Mouse (Mus musculus) hindbrain, postnatal 0 days (tissue): ENCODE results near the gene Abhd16a. TPM values are rescaled to one million over a fixed set of nuclear protein-coding genes. Genes with fewer than 3 reads are reported as not detected.

Source experiments
- ATAC-seq: fragments of 200-750 bp; cut with Nextera tagmentation; 2 replicates; pipeline ENCODE4 v1.8.0; 2017; ENCODE audit warnings: mild to moderate bottlenecking, moderate TSS enrichment, moderate library complexity
- DNase-seq: peaks from one replicate; pipeline ENCODE4 v3.0.0-alpha.2; 2015; ENCODE audit warnings: low spot score
- H3K27ac ChIP-seq: fragments of 300-500 bp; sonication (generic); 2 replicates; pipeline ENCODE4 v1.5.1; 2014; ENCODE audit warnings: mild to moderate bottlenecking
- H3K27me3 ChIP-seq: fragments of 300-500 bp; sonication (generic); 2 replicates; pipeline ENCODE4 v1.6.1; 2014; ENCODE audit warnings: low read length, mixed read lengths; ENCODE audit not compliant: insufficient read depth
- H3K36me3 ChIP-seq: fragments of 300-500 bp; sonication (generic); 2 replicates; pipeline ENCODE4 v1.6.1; 2014; ENCODE audit warnings: low read length, mixed read lengths; ENCODE audit not compliant: insufficient read depth
- H3K4me1 ChIP-seq: fragments of 300-500 bp; sonication (generic); 2 replicates; pipeline ENCODE4 v1.6.1; 2014; ENCODE audit warnings: antibody characterized with exemption, low read length, mixed read lengths; ENCODE audit not compliant: insufficient read depth
- H3K4me2 ChIP-seq: fragments of 300-500 bp; sonication (generic); 2 replicates; pipeline ENCODE4 v1.6.1; 2014; ENCODE audit warnings: low read depth, mild to moderate bottlenecking, low read length, moderate library complexity, mixed read lengths
- H3K4me3 ChIP-seq: fragments of 300-500 bp; sonication (generic); 2 replicates; pipeline ENCODE4 v1.5.1; 2014; ENCODE audit warnings: low read length
- H3K9ac ChIP-seq: fragments of 300-500 bp; sonication (generic); replicated peaks from 2 replicates; pipeline ENCODE4 v1.6.1; 2014; ENCODE audit warnings: mild to moderate bottlenecking, low read length, moderate library complexity, mixed read lengths
- H3K9me3 ChIP-seq: fragments of 300-500 bp; sonication (generic); 2 replicates; pipeline ENCODE4 v1.6.1; 2016; ENCODE audit warnings: low read length, mixed read lengths
- CTCF ChIP-seq: IDR thresholded peaks from 2 replicates; pipeline ENCODE4 v1.5.1; 2016; ENCODE audit warnings: antibody characterized with exemption, control low read depth, low read depth
- WGBS: fragments of 180-500 bp; shearing (Covaris S2); extraction: QIAGEN DNeasy Blood & Tissue Kit; methylation state at CpG from one replicate; pipeline ENCODE4 v1.1.7; 2014; 5-methylcytosine and 5-hydroxymethylcytosine counted together
- polyA plus RNA-seq: library from polyadenylated mRNA; unstranded; fragments of >200 nt; fragmentation: Nextera tagmentation; extraction: Ambion mirVana; gene quantifications from 2 replicates; pipeline ENCODE4 v1.2.1, GENCODE M21; 2015
- total RNA-seq: library from RNA; depleted of rRNA; stranded (reverse); fragments of >200 nt; gene quantifications from 2 replicates; pipeline ENCODE4 v1.2.3, GENCODE M21; 2014

The Abhd16a gene
- total and polyA plus RNA-seq, 2 experiments from 2014 or later, result 121 to 158 TPM

DNA sequence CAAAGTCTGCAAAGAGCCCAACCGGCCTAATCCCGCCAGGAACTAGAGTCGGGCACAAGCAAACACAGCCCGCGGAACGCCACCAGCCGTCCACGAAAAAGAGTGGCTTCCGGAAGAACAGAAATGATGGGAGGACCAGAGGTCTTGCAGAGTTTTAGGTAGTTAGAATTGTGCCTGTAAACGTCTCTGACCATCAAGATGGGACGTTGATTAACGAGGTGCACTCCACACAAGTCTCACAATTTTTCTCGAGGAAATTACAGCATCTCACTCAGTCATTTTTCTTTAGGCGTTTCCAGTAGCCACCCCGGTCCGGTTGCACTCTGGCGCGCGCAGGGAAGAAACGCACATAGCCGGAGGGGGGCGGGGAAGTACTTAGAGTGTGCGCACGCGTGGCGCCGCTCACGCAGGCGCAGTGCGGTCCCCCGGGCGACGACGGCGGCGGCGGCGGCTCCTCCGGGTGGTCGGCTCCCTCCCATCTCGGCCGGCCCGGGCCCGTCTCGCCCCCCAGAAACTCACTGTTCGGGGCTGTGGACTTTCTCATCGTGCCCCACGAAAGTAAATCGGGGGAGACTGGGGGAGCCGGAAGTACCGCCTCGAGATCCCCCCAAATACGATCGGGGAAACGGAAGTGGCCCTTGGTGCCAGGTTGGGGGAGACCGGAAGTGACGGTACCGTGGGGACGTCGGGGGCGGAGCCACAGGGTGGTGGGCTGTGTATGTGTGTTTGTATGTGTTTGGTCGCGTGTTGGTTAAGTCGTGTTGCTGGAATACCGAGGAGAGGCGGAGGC is 45.9 kb downstream of the Abhd16a start, which contains the start of gene Bag6:
Bag6 (plus strand) TSS at position 378 of the 790 bp plus-strand sequence.
- Histone ChIP-seq H3K4me2 (peak within 1 kb of the TSS; percentile 79), H3K4me3 (peak within 1 kb of the TSS; percentile 71), H3K9ac (peak within 1 kb of the TSS; percentile 65), H3K36me3 (peaks cover 9% of the 10 kb centered on the region; the same call in 1 of the 2 replicates), H3K4me1 (peaks cover 7% of the 10 kb centered on the region), H3K9me3 (no peaks in the 10 kb centered on the region), H3K27me3 (no peaks in the 10 kb centered on the region), H3K27ac (peak within 1 kb of the TSS; percentile 96)
- WGBS, result under 1% methylated on average over 66 of the region's 66 CpGs
- peak; percentile 95 for ATAC-seq
- peak; percentile 98 for DNase-seq
- no peak; the same call in 1 of the 2 replicates for TF ChIP-seq CTCF

DNA sequence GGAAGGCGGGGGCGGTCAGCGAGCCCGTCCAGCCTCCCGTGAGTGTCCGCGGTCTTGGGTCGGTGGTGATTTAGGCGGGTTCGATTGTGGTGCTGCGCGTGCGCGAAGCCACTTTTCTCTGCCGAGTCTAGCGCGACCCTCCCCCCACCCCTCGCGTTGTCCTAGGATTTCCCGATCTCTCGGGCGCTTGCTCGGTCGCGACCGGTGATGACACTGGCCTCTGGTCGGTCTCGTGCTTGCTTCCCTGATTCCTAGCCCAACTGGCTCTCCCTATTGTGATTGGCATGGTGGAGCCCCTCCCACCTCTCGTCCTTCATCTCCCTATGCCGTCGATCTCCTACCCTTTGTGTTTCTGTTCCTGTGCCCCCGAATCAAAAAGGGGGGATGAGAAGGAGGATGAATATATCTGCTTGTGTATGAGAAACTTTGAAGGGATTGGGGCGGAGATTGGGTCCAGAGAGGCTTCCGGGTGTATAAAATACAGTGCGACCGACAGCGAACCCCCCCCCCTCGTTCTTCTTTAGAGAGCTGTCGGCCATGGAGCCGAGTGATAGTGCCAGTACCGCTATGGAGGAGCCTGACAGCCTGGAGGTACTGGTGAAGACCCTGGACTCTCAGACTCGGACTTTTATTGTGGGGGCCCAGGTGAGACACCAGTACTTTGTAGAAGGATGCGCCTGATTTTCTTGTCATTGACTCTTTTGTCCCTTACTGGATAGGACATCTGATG is 46.7 kb downstream of the Abhd16a start:
- peak overlapping the region; percentile 65 for H3K9ac ChIP-seq
- DNase-seq (peak; percentile 87), ATAC-seq (peak; percentile 80)
- no peaks in the 10 kb centered on the region for H3K27me3 ChIP-seq
- H3K9me3 ChIP-seq, result no peaks in the 10 kb centered on the region
- H3K36me3 ChIP-seq, result peaks cover 17% of the 10 kb centered on the region
- H3K4me1 ChIP-seq, result peaks cover 7% of the 10 kb centered on the region
- WGBS, result under 1% methylated on average over 40 of the region's 43 CpGs
- H3K4me3 ChIP-seq, result peak overlapping the region; percentile 71
- TF ChIP-seq CTCF, result no peak
- H3K4me2 ChIP-seq, result peak overlapping the region; percentile 79
- H3K27ac ChIP-seq, result peak overlapping the region; percentile 96

DNA sequence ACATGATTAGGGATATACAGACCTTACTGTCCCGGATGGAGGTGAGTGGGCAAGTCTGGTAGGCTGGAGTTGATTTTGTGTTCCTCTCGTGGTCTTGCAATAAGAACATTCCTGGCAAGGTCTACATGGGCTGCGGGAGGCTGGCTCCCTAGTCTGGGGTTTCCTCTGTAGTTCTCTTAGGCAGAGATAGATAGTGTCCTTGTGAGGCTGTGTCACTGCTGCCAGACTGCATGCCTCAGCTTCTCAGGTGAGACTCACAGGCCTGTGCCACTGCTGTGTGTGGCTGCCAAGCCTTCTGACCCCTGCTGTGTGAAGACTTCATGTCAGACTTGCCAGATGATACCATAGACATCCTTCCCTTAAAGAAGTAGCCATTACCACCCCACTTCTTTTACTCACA is 50.2 kb downstream of the Abhd16a start:
- DNase-seq (no peak), ATAC-seq (no peak)
- Histone ChIP-seq H3K27ac (no peak overlapping the region), H3K27me3 (no peaks in the 10 kb centered on the region), H3K4me2 (no peak overlapping the region), H3K4me1 (peaks cover 7% of the 10 kb centered on the region), H3K9ac (no peak overlapping the region), H3K4me3 (no peak overlapping the region), H3K36me3 (peaks cover 50% of the 10 kb centered on the region), H3K9me3 (no peaks in the 10 kb centered on the region)
- no peak for TF ChIP-seq CTCF
- WGBS, result 92% methylated on average over 3 of the region's 3 CpGs

DNA sequence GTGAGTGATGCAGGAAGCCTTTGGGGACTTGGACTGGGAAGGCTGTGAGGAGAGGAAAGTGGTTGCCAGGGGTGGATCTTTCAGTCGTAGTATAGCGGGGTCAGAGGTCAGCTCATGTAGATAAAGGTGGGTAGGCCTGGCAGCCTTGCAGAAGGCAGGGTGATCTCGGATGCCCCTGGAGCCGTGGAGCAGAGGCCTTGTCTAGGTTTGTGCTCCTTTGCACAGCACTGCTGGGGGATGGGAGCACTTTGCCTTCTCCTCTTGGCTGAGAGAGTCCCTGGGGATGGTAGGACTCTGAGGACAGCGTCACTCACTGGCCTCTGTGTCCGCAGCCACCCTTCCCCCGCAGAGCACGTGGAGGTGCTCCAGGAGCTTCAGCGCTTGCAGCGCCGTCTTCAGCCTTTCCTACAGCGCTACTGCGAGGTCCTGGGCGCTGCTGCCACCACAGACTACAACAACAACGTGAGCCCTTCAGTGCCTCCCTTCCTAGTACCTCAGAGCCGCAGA is 51.5 kb downstream of the Abhd16a start:
- Histone ChIP-seq H3K9me3 (no peaks in the 10 kb centered on the region), H3K27ac (no peak overlapping the region), H3K36me3 (peaks cover 63% of the 10 kb centered on the region), H3K27me3 (no peaks in the 10 kb centered on the region), H3K4me1 (peaks cover 7% of the 10 kb centered on the region), H3K4me2 (no peak overlapping the region), H3K4me3 (no peak overlapping the region), H3K9ac (no peak overlapping the region)
- 79% methylated on average over 16 of the region's 16 CpGs for WGBS
- DNase-seq, result no peak
- ATAC-seq, result no peak
- no peak for TF ChIP-seq CTCF

DNA sequence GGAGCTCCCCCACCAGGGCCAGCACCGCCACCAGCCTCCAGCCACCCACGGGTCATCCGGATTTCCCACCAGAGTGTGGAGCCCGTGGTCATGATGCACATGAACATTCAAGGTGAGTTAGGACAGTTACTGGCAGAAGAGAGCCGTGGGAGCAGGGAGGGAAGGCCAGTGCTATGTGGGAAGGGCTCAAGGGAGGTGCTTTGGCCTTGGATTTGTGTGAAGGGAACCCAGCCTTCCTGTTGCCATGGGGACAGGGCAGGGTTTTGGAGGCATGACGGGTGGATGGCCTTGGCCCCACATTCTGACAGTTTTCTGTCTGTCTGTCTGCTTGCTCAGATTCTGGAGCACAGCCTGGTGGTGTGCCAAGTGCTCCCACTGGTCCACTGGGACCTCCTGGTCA is 52.9 kb downstream of the Abhd16a start:
- no peaks in the 10 kb centered on the region for H3K27me3 ChIP-seq
- H3K27ac ChIP-seq, result no peak overlapping the region
- no peaks in the 10 kb centered on the region for H3K9me3 ChIP-seq
- no peak for DNase-seq
- no peak overlapping the region for H3K4me2 ChIP-seq
- peaks cover 2% of the 10 kb centered on the region; the same call in 1 of the 2 replicates for H3K4me1 ChIP-seq
- no peak overlapping the region for H3K9ac ChIP-seq
- H3K4me3 ChIP-seq, result no peak overlapping the region
- peaks cover 77% of the 10 kb centered on the region for H3K36me3 ChIP-seq
- no peak for TF ChIP-seq CTCF
- 84% methylated on average over 6 of the region's 6 CpGs for WGBS
- no peak for ATAC-seq

DNA sequence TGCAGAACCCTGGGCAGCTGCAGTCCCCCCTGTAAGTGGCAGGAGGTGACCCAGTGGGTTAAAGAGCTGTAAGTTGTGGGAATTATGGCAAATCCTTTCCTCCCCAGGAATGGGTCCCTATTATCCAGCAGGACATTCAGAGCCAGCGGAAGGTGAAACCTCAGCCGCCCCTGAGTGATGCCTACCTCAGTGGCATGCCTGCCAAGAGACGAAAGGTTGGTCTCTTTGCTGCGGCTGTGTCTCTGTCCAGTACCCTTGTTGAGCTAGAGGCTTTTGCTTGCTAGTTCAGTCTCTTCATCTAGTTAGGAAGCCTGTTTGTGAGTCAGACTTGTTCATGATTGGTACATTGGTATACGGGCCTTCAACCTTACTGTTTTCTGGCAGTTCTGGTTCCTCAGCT is 57.1 kb downstream of the Abhd16a start:
- no peak for TF ChIP-seq CTCF

More for the DNA sequence above, 57.1 kb downstream of the Abhd16a start:
- Histone ChIP-seq H3K4me2 (no peak overlapping the region), H3K4me3 (no peak overlapping the region), H3K9me3 (no peaks in the 10 kb centered on the region), H3K9ac (no peak overlapping the region), H3K27me3 (no peaks in the 10 kb centered on the region), H3K4me1 (no peaks in the 10 kb centered on the region), H3K27ac (peak overlapping the region; percentile 32; the same call in 1 of the 2 replicates), H3K36me3 (peaks cover 83% of the 10 kb centered on the region)
- ATAC-seq, result no peak
- WGBS, result 85% methylated on average over 5 of the region's 5 CpGs
- no peak for DNase-seq
